Mouse (Mus musculus) heart, adult 11 months (tissue): ENCODE data around the gene Gm4836.
"Not testable (repeated sequence)": the region's sequence is repeated elsewhere in the genome, so short reads cannot be mapped to it uniquely, and the experiment has no call there.

Source experiments
- DNase-seq: peaks from one replicate; pipeline ENCODE4 v3.0.0; 2022

The Gm4836 gene

DNA sequence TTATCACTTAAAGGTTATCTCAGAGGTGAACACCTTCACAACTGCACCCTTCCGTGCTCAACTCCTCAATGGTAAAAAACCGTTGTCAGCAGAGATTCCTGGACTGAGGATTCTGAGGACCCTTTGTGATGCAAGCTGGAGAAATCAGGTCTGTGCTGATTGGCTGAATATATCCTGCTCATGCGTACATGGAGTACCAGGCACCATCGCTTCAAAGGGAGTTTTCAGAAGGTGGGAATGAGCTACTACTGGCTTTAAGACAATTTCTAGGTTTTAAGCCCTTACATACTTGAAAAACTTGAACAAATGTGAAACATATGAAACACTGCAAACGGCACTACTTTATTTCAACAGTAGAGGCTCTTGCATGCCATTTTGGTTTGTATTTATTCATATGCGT, at the start of gene Gm4836:
Gene Gm4836, minus strand, starts transcription at position 101 of the 400 bp plus-strand sequence.
- DNase-seq = not testable (repeated sequence)
